ENCODE assay signal across 25 mouse cellular contexts in genomic region chr15:79143316-79143715, GRCm38 (mm10). TPM values are rescaled to one million over a fixed set of nuclear protein-coding genes. Genes with fewer than 3 reads are reported as not detected.
DNase-seq lines count a peak whose midpoint lies in the region; ATAC-seq and TF ChIP-seq lines count a peak whose summit lies in the region.
"Had no signal": no experiment of that assay in that cellular context is flagged by ENCODE, and none has a peak within 500 bp of the region (broad histone marks: within the 10 kb centered on the region; RNA-seq: fewer than 3 reads in every experiment).

No protein-coding gene starts in this region.

- H3K4me1 ChIP-seq in embryonic facial prominence, embryonic 13.5 days = peaks cover 27% of the 10 kb centered on the region
- peaks cover 19% of the 10 kb centered on the region for H3K4me1 ChIP-seq in embryonic facial prominence, embryonic 10.5 days
- H3K4me1 ChIP-seq in E14TG2a.4 (replicated peaks; ENCODE audit: low read depth, low read length) = peaks cover 65% of the 10 kb centered on the region
- peaks cover 15% of the 10 kb centered on the region for H3K4me1 ChIP-seq in stomach, embryonic 16.5 days (ENCODE audit: control insufficient read depth, insufficient read depth, low read length)
- peaks cover 16% of the 10 kb centered on the region for H3K4me1 ChIP-seq in liver, postnatal 0 days (ENCODE audit: insufficient read depth)

- H3K9me3 ChIP-seq in embryonic facial prominence, embryonic 13.5 days = no peaks in the 10 kb centered on the region
- H3K9me3 ChIP-seq in embryonic facial prominence, embryonic 10.5 days = no peaks in the 10 kb centered on the region
- H3K9me3 ChIP-seq in E14TG2a.4 (ENCODE audit: low read length) = no peaks in the 10 kb centered on the region
- H3K9me3 ChIP-seq in stomach, embryonic 16.5 days (replicated peaks; ENCODE audit: control insufficient read depth, low read length) = no peaks in the 10 kb centered on the region
- no peaks in the 10 kb centered on the region for H3K9me3 ChIP-seq in liver, postnatal 0 days (ENCODE audit: low read length)
- H3K9me3 ChIP-seq: embryonic facial prominence, embryonic 12.5 days; forebrain, embryonic 10.5 days; hindbrain, embryonic 12.5 days had no signal

- H3K27me3 ChIP-seq in embryonic facial prominence, embryonic 13.5 days = no peaks in the 10 kb centered on the region; the same call in 1 of the 2 replicates
- H3K27me3 ChIP-seq in embryonic facial prominence, embryonic 10.5 days (replicated peaks; ENCODE audit: low read depth, poor library complexity, severe bottlenecking) = no peaks in the 10 kb centered on the region
- H3K27me3 ChIP-seq in E14TG2a.4 (ENCODE audit: insufficient read depth, low read length) = peaks cover 9% of the 10 kb centered on the region
- H3K27me3 ChIP-seq in stomach, embryonic 16.5 days (ENCODE audit: control insufficient read depth, insufficient read depth, low read length) = no peaks in the 10 kb centered on the region
- H3K27me3 ChIP-seq in liver, postnatal 0 days (ENCODE audit: insufficient read depth, low read length) = no peaks in the 10 kb centered on the region
- H3K27me3 ChIP-seq: embryonic facial prominence, embryonic 12.5 days; hindbrain, embryonic 12.5 days had no signal

- no peak for TF ChIP-seq CTCF in E14TG2a.4 (conservative IDR thresholded peaks at IDR 0.05; ENCODE audit: low read length)
- no peak for TF ChIP-seq CTCF in liver, postnatal 0 days (IDR thresholded peaks at IDR 0.05; ENCODE audit: low read depth)

- H3K36me3 ChIP-seq in embryonic facial prominence, embryonic 13.5 days = peaks cover 47% of the 10 kb centered on the region
- H3K36me3 ChIP-seq in embryonic facial prominence, embryonic 10.5 days (replicated peaks) = peaks cover 51% of the 10 kb centered on the region
- H3K36me3 ChIP-seq in E14TG2a.4 (ENCODE audit: insufficient read depth, low read length) = peaks cover 49% of the 10 kb centered on the region
- H3K36me3 ChIP-seq in stomach, embryonic 16.5 days (ENCODE audit: control insufficient read depth, insufficient read depth, low read length) = peaks cover 10% of the 10 kb centered on the region; the same call in 1 of the 2 replicates
- H3K36me3 ChIP-seq in liver, postnatal 0 days (replicated peaks; ENCODE audit: insufficient read depth, low read length) = peaks cover 37% of the 10 kb centered on the region

- H3K4me3 ChIP-seq in embryonic facial prominence, embryonic 13.5 days = no peak overlapping the region
- H3K4me3 ChIP-seq in embryonic facial prominence, embryonic 10.5 days = no peak overlapping the region
- H3K4me3 ChIP-seq in E14TG2a.4 (replicated peaks; ENCODE audit: low read length) = peak overlapping the region; percentile 35; the same call in 1 of the 2 replicates
- H3K4me3 ChIP-seq in stomach, embryonic 16.5 days (replicated peaks; ENCODE audit: low read length) = no peak overlapping the region
- no peak overlapping the region for H3K4me3 ChIP-seq in liver, postnatal 0 days (ENCODE audit: low read depth, low read length)
- H3K4me3 ChIP-seq: embryonic facial prominence, embryonic 12.5 days; erythroblast, embryonic 14.5 days; gastrocnemius, adult 2 months; hindbrain, embryonic 12.5 days had no signal

- no peak overlapping the region for H3K9ac ChIP-seq in embryonic facial prominence, embryonic 13.5 days
- H3K9ac ChIP-seq in stomach, embryonic 16.5 days (ENCODE audit: low read length) = no peak overlapping the region
- H3K9ac ChIP-seq in liver, postnatal 0 days (replicated peaks) = no peak overlapping the region
- H3K9ac ChIP-seq: embryonic facial prominence, embryonic 12.5 days; hindbrain, embryonic 12.5 days had no signal

- no peak for DNase-seq in embryonic facial prominence, embryonic 10.5 days (ENCODE audit: low spot score)
- peak; percentile 92 for DNase-seq in R1 (ENCODE audit: low read depth, low spot score)
- no peak for DNase-seq in right cerebral cortex, postnatal 14 days
- DNase-seq in liver, postnatal 0 days = no peak
- DNase-seq: adrenal gland, postnatal 14 days; B cell, adult 2 months; cerebellum, adult 2 months; cerebellum, postnatal 10 days; embryo, embryonic 11 days; gastrocnemius, adult 2 months; gastrocnemius, postnatal 25 days; heart, postnatal 10 days; heart, postnatal 4 days had no signal

- H3K27ac ChIP-seq in embryonic facial prominence, embryonic 13.5 days = no peak overlapping the region
- no peak overlapping the region for H3K27ac ChIP-seq in embryonic facial prominence, embryonic 10.5 days (replicated peaks)
- peak overlapping the region; percentile 43 for H3K27ac ChIP-seq in stomach, embryonic 16.5 days (ENCODE audit: low read length)
- H3K27ac ChIP-seq in liver, postnatal 0 days (ENCODE audit: low read depth) = no peak overlapping the region
- H3K27ac ChIP-seq: embryonic facial prominence, embryonic 12.5 days; forebrain, embryonic 10.5 days; gastrocnemius, adult 2 months; hindbrain, embryonic 12.5 days had no signal

- peak overlapping the region; percentile 2; the same call in 1 of the 2 replicates for H3K4me2 ChIP-seq in embryonic facial prominence, embryonic 13.5 days
- H3K4me2 ChIP-seq in stomach, embryonic 16.5 days (ENCODE audit: low read depth, low read length) = no peak overlapping the region
- H3K4me2 ChIP-seq in liver, postnatal 0 days (ENCODE audit: low read depth, low read length) = no peak overlapping the region

- TF ChIP-seq EP300 in liver, postnatal 0 days (IDR thresholded peaks at IDR 0.05; ENCODE audit: low read depth) = no peak

- ATAC-seq in embryonic facial prominence, embryonic 13.5 days (ENCODE audit: insufficient number of reproducible peaks, insufficient read depth, low FRiP score, low TSS enrichment, low read depth) = no peak
- no peak for ATAC-seq in stomach, embryonic 16.5 days (ENCODE audit: insufficient read depth, low FRiP score)
- no peak for ATAC-seq in liver, postnatal 0 days
- ATAC-seq: activated CD4-positive, CD25-positive, alpha-beta regulatory T cell, adult 4 months; CD4-positive, CD25-positive, alpha-beta regulatory T cell, adult 4 months; forebrain, embryonic 14.5 days; hindbrain, embryonic 16.5 days; inflammation-experienced regulatory T-cells, adult 6 months had no signal

- WGBS in embryonic facial prominence, embryonic 13.5 days = 85% methylated on average over 12 of the region's 12 CpGs
- WGBS in embryonic facial prominence, embryonic 10.5 days = 89% methylated on average over 12 of the region's 12 CpGs
- WGBS in stomach, embryonic 16.5 days = 78% methylated on average over 12 of the region's 12 CpGs
- WGBS in liver, postnatal 0 days (ENCODE audit: insufficient replicate concordance) = 81% methylated on average over 12 of the region's 12 CpGs

RNA-seq across cellular contexts. Expression of gene 1700088E04Rik, which starts 2.3 kb away (rescaled TPM):
- 9.7 and 10.2 TPM in 2 replicates for polyA plus RNA-seq in embryonic facial prominence, embryonic 13.5 days (2015; fragmentation: Nextera tagmentation; extraction: Ambion mirVana)
- 8.0 and 8.2 TPM in 2 replicates for polyA plus RNA-seq in embryonic facial prominence, embryonic 10.5 days (2016; fragmentation: Nextera tagmentation; extraction: Ambion mirVana)
- polyA plus RNA-seq in stomach, embryonic 16.5 days (2015; fragmentation: Nextera tagmentation; extraction: Ambion mirVana) = 6.9 and 7.3 TPM in 2 replicates
- 0.72 and 1.2 TPM in 2 replicates for polyA plus RNA-seq in liver, postnatal 0 days (2015; fragmentation: Nextera tagmentation; extraction: Ambion mirVana)
- polyA plus RNA-seq: erythroblast, embryonic 14.5 days had no signal

RNA-seq across cellular contexts. Expression of gene Polr2f, which starts 2.5 kb away (rescaled TPM):
- polyA plus RNA-seq in embryonic facial prominence, embryonic 13.5 days (2015; fragmentation: Nextera tagmentation; extraction: Ambion mirVana) = 348 and 353 TPM in 2 replicates
- polyA plus RNA-seq in embryonic facial prominence, embryonic 10.5 days (2016; fragmentation: Nextera tagmentation; extraction: Ambion mirVana) = 414 and 440 TPM in 2 replicates
- 281 and 302 TPM in 2 replicates for polyA plus RNA-seq in stomach, embryonic 16.5 days (2015; fragmentation: Nextera tagmentation; extraction: Ambion mirVana)
- polyA plus RNA-seq in liver, postnatal 0 days (2015; fragmentation: Nextera tagmentation; extraction: Ambion mirVana) = 129 and 130 TPM in 2 replicates

RNA-seq across cellular contexts. Expression of gene Sox10, which starts 21.7 kb away (rescaled TPM):
- polyA plus RNA-seq in embryonic facial prominence, embryonic 13.5 days (2015; fragmentation: Nextera tagmentation; extraction: Ambion mirVana) = 8.0 and 11.6 TPM in 2 replicates
- 11.4 and 12.9 TPM in 2 replicates for polyA plus RNA-seq in embryonic facial prominence, embryonic 10.5 days (2016; fragmentation: Nextera tagmentation; extraction: Ambion mirVana)
- polyA plus RNA-seq in stomach, embryonic 16.5 days (2015; fragmentation: Nextera tagmentation; extraction: Ambion mirVana) = 5.3 and 5.4 TPM in 2 replicates
- 0.07 and 0.08 TPM in 2 replicates for polyA plus RNA-seq in liver, postnatal 0 days (2015; fragmentation: Nextera tagmentation; extraction: Ambion mirVana)
- polyA plus RNA-seq: activated CD4-positive, CD25-positive, alpha-beta regulatory T cell, adult 4 months; CD4-positive, CD25-positive, alpha-beta regulatory T cell, adult 4 months; erythroblast, embryonic 14.5 days; inflammation-experienced regulatory T-cells, adult 6 months had no signal

RNA-seq across cellular contexts. Expression of gene Micall1, which starts 34.6 kb away (rescaled TPM):
- polyA plus RNA-seq in embryonic facial prominence, embryonic 13.5 days (2015; fragmentation: Nextera tagmentation; extraction: Ambion mirVana) = 12.8 and 13.8 TPM in 2 replicates
- polyA plus RNA-seq in embryonic facial prominence, embryonic 10.5 days (2016; fragmentation: Nextera tagmentation; extraction: Ambion mirVana) = 7.3 and 7.4 TPM in 2 replicates
- polyA plus RNA-seq in stomach, embryonic 16.5 days (2015; fragmentation: Nextera tagmentation; extraction: Ambion mirVana) = 10.4 and 11.2 TPM in 2 replicates
- 0.92 and 1.3 TPM in 2 replicates for polyA plus RNA-seq in liver, postnatal 0 days (2015; fragmentation: Nextera tagmentation; extraction: Ambion mirVana)
